Mouse (Mus musculus) thymus, adult 2 months (tissue): ENCODE results near the gene Ninj2.

Experiments
- CTCF ChIP-seq: fragments of 200-500 bp; IDR thresholded peaks from 2 replicates; pipeline ENCODE4 v1.5.1; 2012; ENCODE audit warnings: mild to moderate bottlenecking, control low read depth, low read length, moderate library complexity, borderline replicate concordance; ENCODE audit not compliant: control insufficient read depth, poor library complexity, insufficient read depth; ENCODE audit errors: extremely low read depth
- POLR2A ChIP-seq: fragments of 200-500 bp; IDR thresholded peaks from 2 replicates; pipeline ENCODE4 v1.6.1; 2012; ENCODE audit warnings: mild to moderate bottlenecking, low read length, control low read depth, moderate library complexity; ENCODE audit not compliant: control insufficient read depth, poor library complexity, insufficient read depth; ENCODE audit errors: extremely low read depth

- no peak for TF ChIP-seq CTCF
- TF ChIP-seq POLR2A = no peak
Measured at GRCm38 (mm10) chr6:120162928-120163327, 69.8 kb downstream of the Ninj2 start.
